Mouse (Mus musculus) small intestine, adult 2 months (tissue): ENCODE data around the gene Nipsnap1.

Source experiments
- CTCF ChIP-seq: fragments of 200-500 bp; IDR thresholded peaks from 2 replicates; pipeline ENCODE4 v1.5.1; 2012; ENCODE audit warnings: low read depth, mild to moderate bottlenecking, control low read depth, inconsistent platforms, low read length, moderate library complexity, mixed read lengths; ENCODE audit not compliant: insufficient replicate concordance, insufficient read length; ENCODE audit errors: extremely low read depth
- POLR2A ChIP-seq: fragments of 200-500 bp; IDR thresholded peaks from 2 replicates; pipeline ENCODE4 v1.6.1; 2012; ENCODE audit warnings: low read depth, mild to moderate bottlenecking, control low read depth, inconsistent platforms, low read length, moderate library complexity

- TF ChIP-seq POLR2A (no peak), CTCF (no peak)
These were observed 8.0 kb upstream of the Nipsnap1 start for GRCm38 (mm10) chr11:4865645-4866251.
